Mouse (Mus musculus) hematopoietic multipotent progenitor cell, adult 10-12 weeks (in vitro differentiated cells): ENCODE results near the gene Olfr1208. TPM values are rescaled to one million over a fixed set of nuclear protein-coding genes. Genes with fewer than 3 reads are reported as not detected.

ENCODE experiments used
- polyA plus RNA-seq: library from polyadenylated mRNA; stranded (reverse); fragments of >175 nt; gene quantifications from 2 replicates; pipeline ENCODE4 v1.2.3, GENCODE M21; 2012; ENCODE audit warnings: low replicate concordance

Olfr1208 gene
- not detected in 2 replicates for polyA plus RNA-seq

DNA sequence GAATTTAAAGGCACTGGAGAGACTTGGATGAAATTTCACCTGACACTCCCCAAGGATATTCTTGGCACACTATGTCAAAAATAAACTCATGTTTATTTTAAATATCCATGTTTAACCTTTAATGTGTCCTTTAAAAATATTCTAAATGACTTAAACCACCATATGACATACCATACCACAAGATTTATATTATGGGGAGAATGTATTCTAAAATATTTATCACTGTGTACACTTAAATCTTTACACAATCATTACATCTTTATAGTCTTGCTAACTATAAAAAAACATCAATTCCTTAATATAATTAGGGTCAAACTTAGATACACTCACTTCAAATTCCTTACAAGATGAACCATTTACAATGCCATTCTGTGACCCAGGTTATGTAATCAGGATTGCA, at the start of gene Olfr1208:
TSS of gene Olfr1208 (minus strand) at position 101 of the 400 bp plus-strand sequence.

DNA sequence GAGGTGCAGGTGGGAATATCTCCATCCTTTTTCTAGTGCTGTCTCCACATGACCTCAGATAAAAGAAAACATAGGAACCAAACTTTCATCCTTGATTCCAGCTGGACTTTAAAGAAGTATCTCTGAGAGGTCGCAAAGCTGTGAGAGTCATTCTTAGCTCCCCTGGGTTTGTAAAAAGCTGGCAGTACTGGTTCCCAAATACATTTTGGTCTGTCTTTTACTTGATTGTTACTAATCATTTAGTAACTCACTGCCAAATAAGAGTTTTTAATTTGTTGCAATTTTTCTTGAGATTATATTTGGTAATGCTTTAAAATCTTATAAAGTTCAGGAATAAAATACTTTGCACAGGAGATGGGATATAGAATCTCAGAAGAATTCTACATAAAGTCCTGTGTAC, 35.9 kb upstream of the Olfr1208 start, which contains the start of gene Olfr1211:
TSS of gene Olfr1211 (minus strand) at position 101 of the 400 bp plus-strand sequence.

DNA sequence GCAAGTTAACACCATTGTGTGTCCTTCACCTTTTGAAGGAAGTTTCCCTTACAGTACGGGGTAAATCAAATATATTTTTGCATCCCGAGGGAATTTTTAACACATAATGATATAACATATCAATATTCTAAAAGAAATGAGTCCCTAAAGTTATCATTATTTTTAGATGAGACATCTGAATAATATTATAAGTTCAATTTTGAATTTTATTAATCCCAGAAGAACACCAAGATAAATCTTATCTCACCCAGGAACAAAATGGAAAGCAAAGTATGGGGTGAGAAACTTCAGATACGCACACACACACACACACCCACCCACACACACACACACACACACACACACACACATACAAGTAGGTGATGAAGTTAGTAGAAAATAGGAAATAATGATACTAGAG, 12.9 kb upstream of the Olfr1208 start, which contains the start of gene Olfr1209:
TSS of gene Olfr1209 (minus strand) at position 101 of the 400 bp plus-strand sequence.

DNA sequence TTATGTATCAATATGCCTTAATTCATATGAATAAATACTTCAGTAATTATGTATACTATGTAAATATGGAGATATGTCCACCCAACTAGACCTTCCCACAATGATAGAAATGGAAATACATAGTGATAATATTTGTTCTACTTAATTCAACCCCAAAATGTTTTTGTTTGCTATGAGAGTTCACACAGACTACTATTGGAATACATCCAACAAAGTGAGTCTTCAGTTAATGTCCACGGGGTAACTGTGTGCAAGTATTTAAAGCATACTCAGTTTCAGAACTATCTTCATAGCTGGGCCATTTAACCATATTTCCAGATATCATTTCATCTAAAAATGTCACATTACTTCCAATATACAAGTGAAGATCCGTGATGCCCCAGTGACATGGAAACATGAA, 39.2 kb downstream of the Olfr1208 start, which contains the start of gene Olfr1206:
TSS of gene Olfr1206 (plus strand) at position 301 of the 400 bp plus-strand sequence.

DNA sequence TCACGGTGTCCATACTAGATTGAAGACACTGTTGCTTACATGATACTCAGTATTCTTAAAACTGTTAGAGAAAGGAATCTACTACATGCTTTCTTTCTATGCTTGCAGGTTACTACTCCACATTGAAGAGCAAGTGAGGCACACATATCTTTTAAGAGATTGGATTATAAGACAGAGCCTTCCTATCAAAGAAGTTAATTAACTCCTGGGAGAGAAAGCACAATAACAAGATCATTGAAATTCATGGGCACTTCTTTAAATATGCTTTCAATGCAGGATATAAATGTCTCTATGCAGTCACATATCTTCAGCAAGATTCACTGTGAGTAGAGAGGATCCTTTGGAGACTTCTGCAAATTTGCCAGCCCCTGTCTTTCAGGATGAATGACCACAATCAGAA, 53.1 kb downstream of the Olfr1208 start, which contains the start of gene Olfr1204:
TSS of gene Olfr1204 (plus strand) at position 301 of the 400 bp plus-strand sequence.

Other genes with a start within 250 kb of the Olfr1208 start
- not detected in 2 replicates for gene Olfr1193, start 226.7 kb downstream of the Olfr1208 start, polyA plus RNA-seq
- not detected in 2 replicates for gene Olfr1195, start 213.1 kb downstream of the Olfr1208 start, polyA plus RNA-seq
- not detected in 2 replicates for gene Olfr1196, start 197.7 kb downstream of the Olfr1208 start, polyA plus RNA-seq
- not detected in 2 replicates for gene Olfr1197, start 169.9 kb downstream of the Olfr1208 start, polyA plus RNA-seq
- gene Olfr1198, start 150.9 kb downstream of the Olfr1208 start, polyA plus RNA-seq: not detected in 2 replicates
- not detected in 2 replicates for gene Olfr1199, start 141.8 kb downstream of the Olfr1208 start, polyA plus RNA-seq
- gene Olfr1200, start 131.8 kb downstream of the Olfr1208 start, polyA plus RNA-seq: not detected in 2 replicates
- not detected in 2 replicates for gene Olfr1201, start 109.3 kb downstream of the Olfr1208 start, polyA plus RNA-seq
- gene Olfr1202, start 87.8 kb downstream of the Olfr1208 start, polyA plus RNA-seq: not detected in 2 replicates
- not detected in 2 replicates for gene Olfr1205, start 72.6 kb downstream of the Olfr1208 start, polyA plus RNA-seq
- gene Olfr1204, start 53.0 kb downstream of the Olfr1208 start, polyA plus RNA-seq: not detected in 2 replicates
- gene Olfr1206, start 39.1 kb downstream of the Olfr1208 start, polyA plus RNA-seq: not detected in 2 replicates
- gene Olfr1209, start 12.8 kb upstream of the Olfr1208 start, polyA plus RNA-seq: not detected in 2 replicates
- gene Olfr1211, start 35.8 kb upstream of the Olfr1208 start, polyA plus RNA-seq: 0.03 TPM in 1 of 2 replicates, not detected in the other
- gene Olfr1212, start 51.7 kb upstream of the Olfr1208 start, polyA plus RNA-seq: not detected in 2 replicates
- not detected in 2 replicates for gene Gm13762, start 78.0 kb upstream of the Olfr1208 start, polyA plus RNA-seq
- not detected in 2 replicates for gene Olfr1214, start 90.3 kb upstream of the Olfr1208 start, polyA plus RNA-seq
- not detected in 2 replicates for gene Olfr1215, start 104.7 kb upstream of the Olfr1208 start, polyA plus RNA-seq
- gene Olfr1216, start 116.0 kb upstream of the Olfr1208 start, polyA plus RNA-seq: not detected in 2 replicates
- gene Olfr1217, start 129.8 kb upstream of the Olfr1208 start, polyA plus RNA-seq: not detected in 2 replicates
- not detected in 2 replicates for gene Olfr1218, start 158.9 kb upstream of the Olfr1208 start, polyA plus RNA-seq
- not detected in 2 replicates for gene Olfr1219, start 181.2 kb upstream of the Olfr1208 start, polyA plus RNA-seq
- not detected in 2 replicates for gene Olfr1220, start 204.5 kb upstream of the Olfr1208 start, polyA plus RNA-seq
- gene Olfr1221, start 215.0 kb upstream of the Olfr1208 start, polyA plus RNA-seq: not detected in 2 replicates
- gene Olfr1222, start 230.7 kb upstream of the Olfr1208 start, polyA plus RNA-seq: not detected in 2 replicates
- gene Olfr1223, start 249.2 kb upstream of the Olfr1208 start, polyA plus RNA-seq: not detected in 2 replicates